Mouse (Mus musculus) G1E-ER4 (cell line): Measurements from ENCODE around the gene Psmd5. TPM values are rescaled to one million over a fixed set of nuclear protein-coding genes. Genes with fewer than 3 reads are reported as not detected.

ENCODE experiments used
- GATA1 ChIP-seq: IDR thresholded peaks from one replicate; pipeline ENCODE4 v1.8.0; 2012; ENCODE audit warnings: low read length, inconsistent platforms
- polyA plus RNA-seq: library from polyadenylated mRNA; stranded (reverse); fragments of >175 nt; gene quantifications from 2 replicates; pipeline ENCODE4 v1.2.3, GENCODE M21; 2012

The Psmd5 gene
- polyA plus RNA-seq, 1 experiment: 14.3 TPM

GRCm38 (mm10) chr2:34902731-34903130 lies 28.0 kb upstream of the Psmd5 start:
- no peak for TF ChIP-seq GATA1

GRCm38 (mm10) chr2:34901726-34902125 lies 27.0 kb upstream of the Psmd5 start:
- no peak for TF ChIP-seq GATA1

DNA sequence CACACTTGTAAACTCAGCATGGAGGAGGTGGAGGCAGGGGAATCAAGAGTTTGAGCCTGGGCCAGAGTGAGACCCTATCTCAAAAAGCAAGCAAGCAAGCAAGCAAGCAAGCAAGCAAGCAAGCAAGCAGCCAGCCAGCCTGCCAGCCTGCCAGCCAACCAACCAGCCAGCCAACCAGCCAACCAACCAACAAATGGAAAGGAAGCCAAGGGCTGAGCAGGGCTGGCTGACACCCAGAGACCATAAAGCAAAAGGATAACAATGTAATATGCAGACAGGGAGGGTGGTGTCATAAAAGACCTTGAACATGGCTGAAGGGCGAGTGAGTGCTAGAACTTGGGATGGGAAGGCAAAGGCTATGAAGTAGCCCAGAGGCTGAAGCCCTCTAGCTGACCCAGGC lies 25.6 kb upstream of the Psmd5 start:
- TF ChIP-seq GATA1: no peak

- no peak for TF ChIP-seq GATA1
Measured at GRCm38 (mm10) chr2:34899682-34900081, 24.9 kb upstream of the Psmd5 start.

GRCm38 (mm10) chr2:34897820-34898219 lies 23.1 kb upstream of the Psmd5 start:
- TF ChIP-seq GATA1: no peak

DNA sequence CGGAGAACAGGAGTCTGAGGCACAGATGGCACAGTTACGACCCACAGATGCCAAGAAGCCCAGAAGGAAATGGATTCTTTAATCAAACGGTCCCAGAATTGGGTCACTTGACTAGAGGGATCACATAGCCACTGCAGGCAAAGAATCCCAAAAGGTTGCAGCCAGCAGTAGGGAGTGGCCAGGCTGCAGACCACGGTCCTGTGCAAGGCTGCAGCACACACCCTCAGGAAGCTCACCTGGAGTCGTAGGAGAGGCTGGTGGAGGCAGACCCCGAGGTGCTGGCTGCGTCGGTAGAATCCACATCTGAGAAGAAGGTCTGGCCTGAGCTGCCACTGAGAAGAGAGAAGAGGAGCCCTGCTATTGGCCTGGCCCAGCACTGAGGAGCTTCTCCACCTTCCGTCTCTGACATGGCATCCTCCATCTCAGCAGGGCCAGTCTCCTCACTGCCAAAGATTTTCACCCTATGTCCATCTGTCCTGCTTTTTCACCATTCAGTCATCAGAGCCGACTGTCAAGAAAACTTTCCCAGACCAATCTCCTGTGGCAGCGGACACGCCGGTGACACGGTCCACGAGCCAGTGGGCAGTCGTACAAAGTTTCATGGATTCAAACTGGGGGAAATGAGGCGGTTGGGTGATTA lies 22.2 kb upstream of the Psmd5 start:
- TF ChIP-seq GATA1: no peak

GRCm38 (mm10) chr2:34895503-34896113 lies 20.8 kb upstream of the Psmd5 start:
- TF ChIP-seq GATA1: no peak

DNA sequence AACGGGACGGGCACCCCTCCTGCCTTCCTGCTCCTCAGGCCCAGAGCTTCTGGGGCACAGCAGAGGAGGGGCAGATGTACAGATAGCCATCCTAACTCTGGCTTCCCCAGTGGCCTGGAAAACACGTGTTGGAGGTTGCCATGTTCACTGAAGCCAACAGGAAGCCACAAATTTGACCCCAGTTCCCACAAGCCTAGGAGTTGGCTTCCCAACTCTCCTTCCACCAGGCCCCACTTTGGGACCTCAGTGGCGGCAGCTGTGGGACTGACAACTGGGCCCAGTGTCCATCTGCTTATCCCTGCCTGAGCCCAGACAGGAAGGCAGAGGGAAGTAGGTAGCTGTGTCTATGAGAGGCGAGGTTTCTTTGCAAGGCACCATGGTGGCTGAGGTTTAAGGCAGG lies 19.2 kb upstream of the Psmd5 start:
- no peak for TF ChIP-seq GATA1

DNA sequence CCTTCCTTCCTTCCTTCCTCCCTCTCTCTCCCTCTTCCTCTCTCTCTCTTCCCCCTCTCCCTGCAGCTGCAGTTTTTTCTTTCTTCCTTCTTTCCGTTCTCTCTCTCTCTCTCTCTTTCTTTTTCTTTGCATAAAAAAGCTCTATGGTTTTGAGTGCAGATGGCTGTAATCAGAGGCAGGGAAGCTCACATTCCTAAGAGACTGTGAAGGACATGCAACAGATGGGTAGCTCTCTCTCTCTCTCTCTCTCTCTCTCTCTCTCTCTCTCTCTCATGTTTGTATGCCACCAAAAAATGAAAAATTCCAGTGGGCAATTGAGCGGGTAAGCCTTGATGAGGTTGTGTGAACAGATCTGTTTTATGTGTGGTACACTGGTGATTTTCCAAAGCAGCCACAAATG lies 9.4 kb upstream of the Psmd5 start:
- TF ChIP-seq GATA1: no peak

GRCm38 (mm10) chr2:34883190-34883589 lies 8.4 kb upstream of the Psmd5 start:
- no peak for TF ChIP-seq GATA1

- no peak for TF ChIP-seq GATA1
Measured at GRCm38 (mm10) chr2:34882757-34883156, 8.0 kb upstream of the Psmd5 start.

- no peak for TF ChIP-seq GATA1
Measured at GRCm38 (mm10) chr2:34880054-34880453, 5.3 kb upstream of the Psmd5 start.

- no peak for TF ChIP-seq GATA1
Measured at GRCm38 (mm10) chr2:34874271-34874670, 497 bp downstream of the Psmd5 start, which contains the start of gene Cutal. TSS of gene Cutal (plus strand) at chr2:34874396.

DNA sequence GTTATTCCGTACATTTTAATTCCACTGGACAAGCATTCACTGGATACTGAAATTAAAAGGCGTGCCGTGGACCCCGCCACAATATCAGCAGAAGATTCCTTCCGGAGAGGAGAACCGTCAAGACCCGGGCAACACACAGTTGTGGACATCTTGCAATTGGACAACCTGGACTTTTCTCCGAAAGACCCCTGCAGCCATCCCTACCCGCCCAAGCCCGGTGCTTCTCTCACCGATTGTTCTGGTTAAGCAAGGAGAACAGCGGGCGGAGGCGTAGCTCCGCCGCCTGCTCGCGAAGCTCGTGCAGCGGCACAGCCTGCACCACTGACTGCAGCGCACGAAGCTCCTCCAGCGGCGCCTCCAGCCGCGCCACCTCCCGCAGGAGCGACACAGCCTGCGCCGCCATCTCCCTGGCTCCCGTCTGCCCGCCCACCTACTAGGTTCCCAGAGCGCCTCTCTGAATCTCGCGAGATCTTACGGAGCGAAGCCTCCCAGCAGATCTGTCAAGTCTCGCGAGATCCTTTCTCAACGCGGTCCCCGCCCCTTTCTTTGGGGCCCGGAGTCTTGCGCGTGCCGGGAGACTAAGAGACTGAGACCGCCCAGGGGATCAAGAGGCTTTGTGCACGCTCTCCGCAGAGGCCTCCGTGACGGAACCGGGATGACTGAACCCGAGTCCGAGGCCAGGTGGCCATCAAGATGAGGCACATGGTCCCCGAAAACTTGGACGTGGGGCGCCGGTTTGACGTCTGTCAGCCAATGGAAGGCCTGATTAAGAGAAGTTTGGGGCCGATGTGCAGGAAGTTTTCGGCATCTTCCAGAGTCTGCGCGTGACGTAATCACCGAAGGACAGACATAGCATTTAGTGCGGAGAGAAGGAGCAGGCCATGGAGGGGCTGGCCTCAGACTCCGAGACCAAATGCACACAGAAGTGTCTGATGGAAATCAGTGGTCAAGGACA lies 4.0 kb downstream of the Psmd5 start:
- no peak for TF ChIP-seq GATA1

- TF ChIP-seq GATA1: no peak
Measured at GRCm38 (mm10) chr2:34869680-34870079, 5.1 kb downstream of the Psmd5 start.

- no peak for TF ChIP-seq GATA1
Measured at GRCm38 (mm10) chr2:34857728-34858127, 17.0 kb downstream of the Psmd5 start.
